Mouse (Mus musculus): ENCODE results near the gene Dtd2.

DNA sequence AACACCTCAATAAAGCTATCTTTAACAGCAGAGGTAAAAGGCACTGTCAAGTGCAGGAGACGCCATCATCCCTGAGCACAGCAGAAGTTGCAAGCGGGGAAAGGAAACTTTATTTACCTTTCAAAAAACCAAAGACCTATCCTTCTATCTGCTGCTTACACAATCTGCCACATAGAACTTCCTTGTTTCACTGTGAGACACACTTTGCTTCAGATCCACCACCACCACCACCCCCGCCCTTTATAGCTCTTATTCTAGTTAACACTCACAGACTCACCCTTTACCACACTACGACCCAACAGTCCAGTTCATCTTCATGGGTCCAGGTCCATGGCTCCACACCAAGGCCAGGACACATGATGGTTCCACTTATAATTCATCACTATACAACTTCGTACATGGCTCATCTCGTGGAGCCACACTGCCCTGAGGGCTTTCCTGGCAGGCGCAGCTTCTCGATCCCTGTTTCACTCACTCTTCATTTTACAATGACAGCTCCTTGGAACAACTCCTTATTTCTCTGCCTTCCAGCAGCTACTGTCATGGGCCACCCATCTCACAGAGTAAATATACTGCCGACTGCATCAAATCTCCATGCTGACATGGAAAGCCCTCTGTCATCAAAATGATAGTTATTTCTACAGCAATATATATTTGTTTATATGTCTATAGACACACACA is 38.2 kb downstream of the Dtd2 start:
- TF ChIP-seq POLR2A (IDR thresholded peaks at IDR 0.05; ENCODE audit: borderline replicate concordance, control insufficient read depth, low read depth, low read length) (no peak), CTCF (IDR thresholded peaks at IDR 0.05; ENCODE audit: control insufficient read depth, insufficient read depth, low read length) (no peak)
